Mouse (Mus musculus): ENCODE data around the gene Nlrc5. TPM values are rescaled to one million over a fixed set of nuclear protein-coding genes. Genes with fewer than 3 reads are reported as not detected.

Nlrc5 gene
- polyA plus RNA-seq, 1 experiment from 2014 or later = 0.47 TPM

GRCm38 (mm10) chr8:94488016-94488415 lies 53.9 kb downstream of the Nlrc5 start:
- no peak for ATAC-seq (ENCODE audit: low read depth)
- 32% methylated on average over 2 of the region's 2 CpGs for WGBS (ENCODE audit: insufficient replicate concordance)

GRCm38 (mm10) chr8:94489809-94490483 lies 55.8 kb downstream of the Nlrc5 start:
- Histone ChIP-seq H3K27me3 (ENCODE audit: control insufficient read depth, insufficient read depth, low read depth, low read length) (no peaks in the 10 kb centered on the region), H3K4me3 (ENCODE audit: low read depth, low read length) (no peak overlapping the region), H3K27ac (ENCODE audit: low read length) (no peak overlapping the region), H3K9ac (ENCODE audit: low read depth, low read length) (no peak overlapping the region), H3K9me3 (replicated peaks; ENCODE audit: control insufficient read depth, low read length) (no peaks in the 10 kb centered on the region), H3K36me3 (ENCODE audit: control insufficient read depth, insufficient read depth) (no peaks in the 10 kb centered on the region), H3K4me1 (ENCODE audit: control insufficient read depth, low read depth, low read length) (no peaks in the 10 kb centered on the region), H3K4me2 (ENCODE audit: low read depth, low read length) (no peak overlapping the region)
- WGBS (ENCODE audit: insufficient replicate concordance) = 33% methylated on average over 4 of the region's 4 CpGs
- ATAC-seq (ENCODE audit: low read depth) = no peak

More at GRCm38 (mm10) chr8:94488016-94488415, 53.9 kb downstream of the Nlrc5 start:
- Histone ChIP-seq H3K4me1 (ENCODE audit: control insufficient read depth, low read depth, low read length) (no peaks in the 10 kb centered on the region), H3K9ac (ENCODE audit: low read depth, low read length) (no peak overlapping the region), H3K4me2 (ENCODE audit: low read depth, low read length) (no peak overlapping the region), H3K27me3 (ENCODE audit: control insufficient read depth, insufficient read depth, low read depth, low read length) (no peaks in the 10 kb centered on the region), H3K27ac (ENCODE audit: low read length) (no peak overlapping the region), H3K9me3 (replicated peaks; ENCODE audit: control insufficient read depth, low read length) (no peaks in the 10 kb centered on the region), H3K36me3 (ENCODE audit: control insufficient read depth, insufficient read depth) (no peaks in the 10 kb centered on the region), H3K4me3 (ENCODE audit: low read depth, low read length) (no peak overlapping the region)

- ATAC-seq (ENCODE audit: low read depth) = peak; percentile 56
- Histone ChIP-seq H3K4me3 (ENCODE audit: low read depth, low read length) (0 out of 2 replicates have a peak overlapping the region, but pooled peaks have one; percentile 5), H3K4me2 (ENCODE audit: low read depth, low read length) (peak overlapping the region; percentile 50), H3K27me3 (ENCODE audit: control insufficient read depth, insufficient read depth, low read depth, low read length) (no peaks in the 10 kb centered on the region), H3K4me1 (ENCODE audit: control insufficient read depth, low read depth, low read length) (no peaks in the 10 kb centered on the region), H3K36me3 (ENCODE audit: control insufficient read depth, insufficient read depth) (no peaks in the 10 kb centered on the region), H3K9me3 (replicated peaks; ENCODE audit: control insufficient read depth, low read length) (no peaks in the 10 kb centered on the region), H3K27ac (ENCODE audit: low read length) (no peak overlapping the region), H3K9ac (ENCODE audit: low read depth, low read length) (no peak overlapping the region)
- 4% methylated on average over 15 of the region's 15 CpGs for WGBS (ENCODE audit: insufficient replicate concordance)
Observed at GRCm38 (mm10) chr8:94492021-94492681, 58.0 kb downstream of the Nlrc5 start.

GRCm38 (mm10) chr8:94493240-94493639 lies 59.1 kb downstream of the Nlrc5 start:
- Histone ChIP-seq H3K9me3 (replicated peaks; ENCODE audit: control insufficient read depth, low read length) (no peaks in the 10 kb centered on the region), H3K4me1 (ENCODE audit: control insufficient read depth, low read depth, low read length) (no peaks in the 10 kb centered on the region)
- WGBS (ENCODE audit: insufficient replicate concordance) = 37% methylated on average over 1 of the region's 1 CpGs

GRCm38 (mm10) chr8:94515430-94516208 lies 81.5 kb downstream of the Nlrc5 start:
- Histone ChIP-seq H3K9ac (ENCODE audit: low read depth, low read length) (no peak overlapping the region), H3K36me3 (ENCODE audit: control insufficient read depth, insufficient read depth) (no peaks in the 10 kb centered on the region), H3K27me3 (ENCODE audit: control insufficient read depth, insufficient read depth, low read depth, low read length) (no peaks in the 10 kb centered on the region; the same call in none of the 2 replicates), H3K4me3 (ENCODE audit: low read depth, low read length) (no peak overlapping the region), H3K4me2 (ENCODE audit: low read depth, low read length) (no peak overlapping the region), H3K27ac (ENCODE audit: low read length) (no peak overlapping the region), H3K9me3 (replicated peaks; ENCODE audit: control insufficient read depth, low read length) (no peaks in the 10 kb centered on the region), H3K4me1 (ENCODE audit: control insufficient read depth, low read depth, low read length) (peaks cover 5% of the 10 kb centered on the region)
- ATAC-seq (ENCODE audit: low read depth) = peak; percentile 59
- 46% methylated on average over 5 of the region's 5 CpGs for WGBS (ENCODE audit: insufficient replicate concordance)

More at GRCm38 (mm10) chr8:94493240-94493639, 59.1 kb downstream of the Nlrc5 start:
- no peak overlapping the region for H3K4me3 ChIP-seq (ENCODE audit: low read depth, low read length)
- H3K27ac ChIP-seq (ENCODE audit: low read length) = no peak overlapping the region
- H3K4me2 ChIP-seq (ENCODE audit: low read depth, low read length) = no peak overlapping the region
- no peaks in the 10 kb centered on the region for H3K36me3 ChIP-seq (ENCODE audit: control insufficient read depth, insufficient read depth)
- no peak overlapping the region for H3K9ac ChIP-seq (ENCODE audit: low read depth, low read length)
- ATAC-seq (ENCODE audit: low read depth) = no peak
- H3K27me3 ChIP-seq (ENCODE audit: control insufficient read depth, insufficient read depth, low read depth, low read length) = no peaks in the 10 kb centered on the region

GRCm38 (mm10) chr8:94516209-94516593 lies 82.0 kb downstream of the Nlrc5 start:
- no peaks in the 10 kb centered on the region; the same call in none of the 2 replicates for H3K27me3 ChIP-seq (ENCODE audit: control insufficient read depth, insufficient read depth, low read depth, low read length)
- ATAC-seq (ENCODE audit: low read depth) = peak; percentile 41; the same call in 1 of the 2 replicates
- H3K27ac ChIP-seq (ENCODE audit: low read length) = no peak overlapping the region
- no peak overlapping the region for H3K4me2 ChIP-seq (ENCODE audit: low read depth, low read length)
- H3K9me3 ChIP-seq (replicated peaks; ENCODE audit: control insufficient read depth, low read length) = no peaks in the 10 kb centered on the region
- WGBS (ENCODE audit: insufficient replicate concordance) = 16% methylated on average over 1 of the region's 1 CpGs
- peaks cover 5% of the 10 kb centered on the region for H3K4me1 ChIP-seq (ENCODE audit: control insufficient read depth, low read depth, low read length)
- H3K4me3 ChIP-seq (ENCODE audit: low read depth, low read length) = no peak overlapping the region
- H3K36me3 ChIP-seq (ENCODE audit: control insufficient read depth, insufficient read depth) = no peaks in the 10 kb centered on the region
- no peak overlapping the region for H3K9ac ChIP-seq (ENCODE audit: low read depth, low read length)

GRCm38 (mm10) chr8:94516766-94517165 lies 82.6 kb downstream of the Nlrc5 start:
- H3K9me3 ChIP-seq (replicated peaks; ENCODE audit: control insufficient read depth, low read length) = no peaks in the 10 kb centered on the region
- H3K27me3 ChIP-seq (ENCODE audit: control insufficient read depth, insufficient read depth, low read depth, low read length) = no peaks in the 10 kb centered on the region; the same call in none of the 2 replicates
- no peak overlapping the region for H3K4me3 ChIP-seq (ENCODE audit: low read depth, low read length)
- H3K27ac ChIP-seq (ENCODE audit: low read length) = no peak overlapping the region
- 39% methylated on average over 2 of the region's 3 CpGs for WGBS (ENCODE audit: insufficient replicate concordance)
- no peaks in the 10 kb centered on the region for H3K36me3 ChIP-seq (ENCODE audit: control insufficient read depth, insufficient read depth)
- ATAC-seq (ENCODE audit: low read depth) = no peak
- H3K9ac ChIP-seq (ENCODE audit: low read depth, low read length) = no peak overlapping the region
- H3K4me2 ChIP-seq (ENCODE audit: low read depth, low read length) = no peak overlapping the region
- peaks cover 5% of the 10 kb centered on the region for H3K4me1 ChIP-seq (ENCODE audit: control insufficient read depth, low read depth, low read length)

GRCm38 (mm10) chr8:94518331-94518730 lies 84.2 kb downstream of the Nlrc5 start:
- Histone ChIP-seq H3K27me3 (ENCODE audit: control insufficient read depth, insufficient read depth, low read depth, low read length) (no peaks in the 10 kb centered on the region; the same call in none of the 2 replicates), H3K27ac (ENCODE audit: low read length) (no peak overlapping the region), H3K4me2 (ENCODE audit: low read depth, low read length) (no peak overlapping the region), H3K4me1 (ENCODE audit: control insufficient read depth, low read depth, low read length) (peaks cover 5% of the 10 kb centered on the region), H3K36me3 (ENCODE audit: control insufficient read depth, insufficient read depth) (no peaks in the 10 kb centered on the region), H3K9me3 (replicated peaks; ENCODE audit: control insufficient read depth, low read length) (no peaks in the 10 kb centered on the region), H3K4me3 (ENCODE audit: low read depth, low read length) (no peak overlapping the region), H3K9ac (ENCODE audit: low read depth, low read length) (no peak overlapping the region)
- WGBS (ENCODE audit: insufficient replicate concordance) = 64% methylated on average over 10 of the region's 10 CpGs
- ATAC-seq (ENCODE audit: low read depth) = no peak
